Mouse (Mus musculus): ENCODE data around the gene 4930539E08Rik. TPM values are rescaled to one million over a fixed set of nuclear protein-coding genes. Genes with fewer than 3 reads are reported as not detected.

4930539E08Rik gene
- polyA plus RNA-seq, 1 experiment from 2014 or later = 0.02 TPM

- peaks cover 13% of the 10 kb centered on the region; the same call in 1 of the 2 replicates for H3K9me3 ChIP-seq
- H3K36me3 ChIP-seq (replicated peaks) = no peaks in the 10 kb centered on the region
- peaks cover 16% of the 10 kb centered on the region for H3K4me1 ChIP-seq
- 29% methylated on average over 12 of the region's 12 CpGs for WGBS
- no peaks in the 10 kb centered on the region for H3K27me3 ChIP-seq (ENCODE audit: poor library complexity, severe bottlenecking)
- no peak within 1 kb of the TSS for H3K4me3 ChIP-seq
- no peak for DNase-seq (ENCODE audit: extremely low spot score, low spot score)
- H3K27ac ChIP-seq = no peak within 1 kb of the TSS
Measured at GRCm38 (mm10) chr17:28858205-28858604, 56.9 kb downstream of the 4930539E08Rik start, which contains the start of gene Pnpla1. Gene Pnpla1, plus strand, starts transcription at chr17:28858411.

GRCm38 (mm10) chr17:28856030-28856429 lies 59.1 kb downstream of the 4930539E08Rik start:
- no peak for DNase-seq (ENCODE audit: extremely low spot score, low spot score)
- 66% methylated on average over 3 of the region's 3 CpGs for WGBS
- no peak overlapping the region for H3K27ac ChIP-seq
- H3K4me1 ChIP-seq = peaks cover 16% of the 10 kb centered on the region
- peaks cover 13% of the 10 kb centered on the region; the same call in 1 of the 2 replicates for H3K9me3 ChIP-seq
- no peak overlapping the region for H3K4me3 ChIP-seq
- no peaks in the 10 kb centered on the region for H3K36me3 ChIP-seq (replicated peaks)
- no peaks in the 10 kb centered on the region for H3K27me3 ChIP-seq (ENCODE audit: poor library complexity, severe bottlenecking)

- H3K27me3 ChIP-seq (ENCODE audit: poor library complexity, severe bottlenecking) = no peaks in the 10 kb centered on the region
- 85% methylated on average over 9 of the region's 9 CpGs for WGBS
- DNase-seq (ENCODE audit: extremely low spot score, low spot score) = no peak
- H3K4me1 ChIP-seq = peaks cover 16% of the 10 kb centered on the region
- no peak overlapping the region for H3K27ac ChIP-seq
- H3K36me3 ChIP-seq (replicated peaks) = no peaks in the 10 kb centered on the region
- peaks cover 13% of the 10 kb centered on the region; the same call in 1 of the 2 replicates for H3K9me3 ChIP-seq
- no peak overlapping the region for H3K4me3 ChIP-seq
Measured at GRCm38 (mm10) chr17:28855166-28855885, 59.8 kb downstream of the 4930539E08Rik start.

GRCm38 (mm10) chr17:28854377-28854776 lies 60.7 kb downstream of the 4930539E08Rik start:
- Histone ChIP-seq H3K4me1 (peaks cover 16% of the 10 kb centered on the region), H3K27ac (no peak overlapping the region), H3K27me3 (ENCODE audit: poor library complexity, severe bottlenecking) (no peaks in the 10 kb centered on the region), H3K4me3 (no peak overlapping the region), H3K36me3 (replicated peaks) (no peaks in the 10 kb centered on the region), H3K9me3 (peaks cover 13% of the 10 kb centered on the region; the same call in 1 of the 2 replicates)
- WGBS = 85% methylated on average over 7 of the region's 7 CpGs
- DNase-seq (ENCODE audit: extremely low spot score, low spot score) = no peak

- no peaks in the 10 kb centered on the region for H3K9me3 ChIP-seq
- 94% methylated on average over 5 of the region's 5 CpGs for WGBS
- no peak for DNase-seq (ENCODE audit: extremely low spot score, low spot score)
- no peaks in the 10 kb centered on the region for H3K4me1 ChIP-seq
- no peaks in the 10 kb centered on the region for H3K36me3 ChIP-seq (replicated peaks)
- no peaks in the 10 kb centered on the region for H3K27me3 ChIP-seq (ENCODE audit: poor library complexity, severe bottlenecking)
- no peak overlapping the region for H3K4me3 ChIP-seq
- no peak overlapping the region for H3K27ac ChIP-seq
Measured at GRCm38 (mm10) chr17:28850511-28850910, 64.6 kb downstream of the 4930539E08Rik start.

- no peak overlapping the region for H3K27ac ChIP-seq
- H3K4me1 ChIP-seq = no peaks in the 10 kb centered on the region
- H3K9me3 ChIP-seq = 0 out of 2 replicates have a peak, but pooled peaks cover under 1% of the 10 kb centered on the region
- no peaks in the 10 kb centered on the region for H3K27me3 ChIP-seq (ENCODE audit: poor library complexity, severe bottlenecking)
- DNase-seq (ENCODE audit: extremely low spot score, low spot score) = no peak
- 78% methylated on average over 11 of the region's 11 CpGs for WGBS
- no peak overlapping the region for H3K4me3 ChIP-seq
- H3K36me3 ChIP-seq (replicated peaks) = no peaks in the 10 kb centered on the region
Measured at GRCm38 (mm10) chr17:28846974-28847617, 68.0 kb downstream of the 4930539E08Rik start.

Other genes with a start within 250 kb of the 4930539E08Rik start
- 0.50 and 0.58 TPM in 2 replicates for gene Slc26a8, start 225.1 kb downstream of the 4930539E08Rik start, polyA plus RNA-seq (2016; fragmentation: Nextera tagmentation; extraction: Ambion mirVana)
- 41.2 and 42.2 TPM in 2 replicates for gene Mapk14, start 224.0 kb downstream of the 4930539E08Rik start, polyA plus RNA-seq (2016; fragmentation: Nextera tagmentation; extraction: Ambion mirVana)
- gene AC170998.1, start 189.2 kb downstream of the 4930539E08Rik start, polyA plus RNA-seq (2016; fragmentation: Nextera tagmentation; extraction: Ambion mirVana) = 2.6 and 4.3 TPM in 2 replicates
- 8.4 and 8.7 TPM in 2 replicates for gene Mapk13, start 146.0 kb downstream of the 4930539E08Rik start, polyA plus RNA-seq (2016; fragmentation: Nextera tagmentation; extraction: Ambion mirVana)
- 8.9 and 12.0 TPM in 2 replicates for gene Brpf3, start 114.2 kb downstream of the 4930539E08Rik start, polyA plus RNA-seq (2016; fragmentation: Nextera tagmentation; extraction: Ambion mirVana)
- not detected in 2 replicates for gene Pnpla1, start 56.9 kb downstream of the 4930539E08Rik start, polyA plus RNA-seq (2016; fragmentation: Nextera tagmentation; extraction: Ambion mirVana)
- gene Pxt1, start 28.5 kb upstream of the 4930539E08Rik start, polyA plus RNA-seq (2016; fragmentation: Nextera tagmentation; extraction: Ambion mirVana) = not detected in 2 replicates
- 111 and 113 TPM in 2 replicates for gene Kctd20, start 36.6 kb upstream of the 4930539E08Rik start, polyA plus RNA-seq (2016; fragmentation: Nextera tagmentation; extraction: Ambion mirVana)
- gene Stk38, start 92.7 kb upstream of the 4930539E08Rik start, polyA plus RNA-seq (2016; fragmentation: Nextera tagmentation; extraction: Ambion mirVana) = 117 and 119 TPM in 2 replicates
- gene Srsf3, start 117.3 kb upstream of the 4930539E08Rik start, polyA plus RNA-seq (2016; fragmentation: Nextera tagmentation; extraction: Ambion mirVana) = 884 TPM in 2 replicates
- gene Cdkn1a, start 175.7 kb upstream of the 4930539E08Rik start, polyA plus RNA-seq (2016; fragmentation: Nextera tagmentation; extraction: Ambion mirVana) = 14.0 and 16.8 TPM in 2 replicates
- gene Rab44, start 198.8 kb upstream of the 4930539E08Rik start, polyA plus RNA-seq (2016; fragmentation: Nextera tagmentation; extraction: Ambion mirVana) = 0.20 and 0.25 TPM in 2 replicates

Data from forebrain, embryonic 10.5 days (tissue).